Mouse (Mus musculus): Measurements from ENCODE around the gene Denr.

GRCm38 (mm10) chr5:123906976-123907630, at the start of gene Denr:
- peak; percentile 97 for TF ChIP-seq CTCF (IDR thresholded peaks at IDR 0.05; ENCODE audit: low read depth)
- peak; percentile 100 for TF ChIP-seq EP300 (IDR thresholded peaks at IDR 0.05; ENCODE audit: low read depth)
